Mouse (Mus musculus) small intestine, adult 2 months (tissue): ENCODE results near the gene Cckbr. TPM values are rescaled to one million over a fixed set of nuclear protein-coding genes. Genes with fewer than 3 reads are reported as not detected.

Source experiments
- H3K27ac ChIP-seq: fragments of 200-500 bp; 2 replicates; pipeline ENCODE4 v1.5.1; 2012; ENCODE audit warnings: low read depth, low read length, control low read depth, inconsistent platforms; ENCODE audit not compliant: insufficient read depth
- H3K27me3 ChIP-seq: fragments of 200-500 bp; 2 replicates; pipeline ENCODE4 v1.6.1; 2012; ENCODE audit warnings: mild to moderate bottlenecking, moderate library complexity, low read length, inconsistent platforms; ENCODE audit not compliant: control insufficient read depth, insufficient read depth
- H3K36me3 ChIP-seq: fragments of 200-500 bp; 2 replicates; pipeline ENCODE4 v1.6.1; 2012; ENCODE audit warnings: mild to moderate bottlenecking, low read length, control low read depth, inconsistent platforms; ENCODE audit not compliant: control insufficient read depth, insufficient read depth
- H3K4me1 ChIP-seq: fragments of 200-500 bp; 2 replicates; pipeline ENCODE4 v1.6.1; 2012; ENCODE audit warnings: low read length, inconsistent platforms, mixed read lengths; ENCODE audit not compliant: control insufficient read depth, insufficient read depth, insufficient read length
- H3K4me3 ChIP-seq: fragments of 200-500 bp; 2 replicates; pipeline ENCODE4 v1.5.1; 2012; ENCODE audit warnings: low read depth, mild to moderate bottlenecking, control low read depth, inconsistent platforms, low read length, moderate library complexity
- CTCF ChIP-seq: fragments of 200-500 bp; IDR thresholded peaks from 2 replicates; pipeline ENCODE4 v1.5.1; 2012; ENCODE audit warnings: low read depth, mild to moderate bottlenecking, control low read depth, inconsistent platforms, low read length, moderate library complexity, mixed read lengths; ENCODE audit not compliant: insufficient replicate concordance, insufficient read length; ENCODE audit errors: extremely low read depth
- POLR2A ChIP-seq: fragments of 200-500 bp; IDR thresholded peaks from 2 replicates; pipeline ENCODE4 v1.6.1; 2012; ENCODE audit warnings: low read depth, mild to moderate bottlenecking, control low read depth, inconsistent platforms, low read length, moderate library complexity
- WGBS: fragments of 180-500 bp; shearing (Covaris S2); methylation state at CpG from one replicate; pipeline ENCODE4 v1.1.7; 2018; 5-methylcytosine and 5-hydroxymethylcytosine counted together
- polyA plus RNA-seq: library from polyadenylated mRNA; depleted of rRNA; stranded (reverse); fragments of >200 nt; gene quantifications from 2 replicates; pipeline ENCODE4 v1.2.3, GENCODE M21; 2012; rRNA removed

Cckbr gene
- polyA plus RNA-seq: 0.04 and 0.34 TPM in 2 replicates

- H3K27ac ChIP-seq: no peak within 1 kb of the TSS
- H3K27me3 ChIP-seq: peaks cover 16% of the 10 kb centered on the region
- 0 out of 2 replicates have a peak, but pooled peaks cover 2% of the 10 kb centered on the region for H3K4me1 ChIP-seq
- TF ChIP-seq CTCF: no peak
- no peak for TF ChIP-seq POLR2A
- H3K36me3 ChIP-seq: no peaks in the 10 kb centered on the region
- H3K4me3 ChIP-seq: no peak within 1 kb of the TSS
- 4% methylated on average over 31 of the region's 31 CpGs for WGBS
These were observed at the start of gene Cckbr for GRCm38 (mm10) chr7:105425424-105426043. Gene Cckbr (plus strand): TSS chr7:105425731.

- Histone ChIP-seq H3K27ac (no peak overlapping the region), H3K36me3 (peaks cover 74% of the 10 kb centered on the region), H3K27me3 (no peaks in the 10 kb centered on the region), H3K4me1 (no peaks in the 10 kb centered on the region), H3K4me3 (no peak overlapping the region)
- 70% methylated on average over 3 of the region's 3 CpGs for WGBS
- TF ChIP-seq CTCF (no peak), POLR2A (no peak)
These were observed 45.2 kb upstream of the Cckbr start for GRCm38 (mm10) chr7:105380329-105380728.

GRCm38 (mm10) chr7:105387696-105388095 lies 37.8 kb upstream of the Cckbr start:
- H3K4me3 ChIP-seq: no peak overlapping the region
- no peaks in the 10 kb centered on the region for H3K27me3 ChIP-seq
- no peaks in the 10 kb centered on the region for H3K4me1 ChIP-seq
- 88% methylated on average over 2 of the region's 2 CpGs for WGBS
- H3K36me3 ChIP-seq: peaks cover 65% of the 10 kb centered on the region
- no peak overlapping the region for H3K27ac ChIP-seq
- TF ChIP-seq POLR2A: no peak
- no peak for TF ChIP-seq CTCF

- WGBS: 81% methylated on average over 2 of the region's 2 CpGs
- no peak for TF ChIP-seq CTCF
- no peak for TF ChIP-seq POLR2A
- H3K36me3 ChIP-seq: peaks cover 44% of the 10 kb centered on the region
- H3K27ac ChIP-seq: no peak overlapping the region
- no peak overlapping the region for H3K4me3 ChIP-seq
- 0 out of 2 replicates have a peak, but pooled peaks cover 2% of the 10 kb centered on the region for H3K4me1 ChIP-seq
- H3K27me3 ChIP-seq: no peaks in the 10 kb centered on the region
These were observed 35.3 kb upstream of the Cckbr start for GRCm38 (mm10) chr7:105390236-105390635.

DNA sequence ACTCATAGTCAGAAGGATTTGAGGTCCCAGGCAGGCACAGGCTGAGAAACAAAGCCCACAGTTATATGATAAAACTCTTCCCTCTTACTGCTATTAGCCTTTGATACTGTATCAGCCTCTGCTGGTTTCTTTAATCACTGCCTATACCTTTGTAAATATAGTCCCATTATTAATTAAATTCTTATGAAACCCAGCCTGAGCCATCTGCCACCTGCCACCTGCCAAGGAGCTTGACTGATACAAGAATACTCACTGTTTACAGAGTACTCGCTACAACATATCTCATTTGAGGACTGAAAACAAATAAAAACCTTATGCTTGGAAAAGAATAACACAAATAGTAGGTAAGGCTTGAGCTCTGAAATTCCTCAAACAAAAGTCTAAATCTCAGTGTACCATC lies 30.9 kb upstream of the Cckbr start:
- H3K36me3 ChIP-seq: peaks cover 12% of the 10 kb centered on the region
- H3K27me3 ChIP-seq: no peaks in the 10 kb centered on the region
- H3K4me1 ChIP-seq: peaks cover 6% of the 10 kb centered on the region; the same call in 1 of the 2 replicates
- no peak overlapping the region for H3K4me3 ChIP-seq
- TF ChIP-seq CTCF (no peak), POLR2A (no peak)
- whole genome bisulfite sequencing: 30% methylated on average over 1 of the region's 1 CpGs
- H3K27ac ChIP-seq: no peak overlapping the region; the same call in 1 of the 2 replicates

DNA sequence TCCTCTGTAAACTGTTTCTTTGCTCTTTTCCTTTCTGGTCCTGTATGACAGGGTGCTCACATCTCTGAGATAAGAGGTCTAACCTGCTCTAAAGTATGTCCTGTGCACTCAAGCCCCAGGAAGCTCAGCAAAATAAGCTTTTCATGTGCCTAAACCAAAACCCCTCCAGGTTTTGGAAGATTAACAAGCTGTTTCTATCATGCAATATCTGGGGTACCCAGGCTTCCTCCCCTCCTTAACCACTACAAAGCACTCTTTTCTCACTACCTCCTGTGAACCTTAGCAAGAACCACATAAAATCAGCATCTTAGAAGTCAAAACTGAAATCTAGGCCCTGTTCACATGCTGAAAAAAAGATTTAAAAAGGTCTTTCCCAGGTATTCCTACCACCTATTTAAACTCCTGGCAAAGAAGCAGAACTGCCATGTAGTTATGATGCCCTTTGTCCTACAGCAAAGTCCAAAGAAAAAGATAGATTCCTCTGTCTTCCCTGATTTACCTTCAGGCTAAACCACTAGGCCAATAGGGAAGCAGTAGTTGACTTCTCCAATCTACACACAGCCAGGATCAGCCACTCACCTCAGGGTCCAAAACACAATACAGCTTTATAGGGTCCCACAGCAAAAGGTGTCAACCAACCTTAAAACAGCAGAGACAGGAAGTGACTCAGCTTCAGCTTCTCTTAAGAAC lies 30.3 kb upstream of the Cckbr start:
- peaks cover 6% of the 10 kb centered on the region for H3K36me3 ChIP-seq
- TF ChIP-seq POLR2A (no peak), CTCF (no peak)
- no peaks in the 10 kb centered on the region for H3K27me3 ChIP-seq
- H3K4me3 ChIP-seq: no peak overlapping the region
- H3K27ac ChIP-seq: peak overlapping the region; percentile 99
- H3K4me1 ChIP-seq: peaks cover 6% of the 10 kb centered on the region; the same call in 1 of the 2 replicates

- Histone ChIP-seq H3K4me1 (peaks cover 6% of the 10 kb centered on the region; the same call in 1 of the 2 replicates), H3K4me3 (no peak overlapping the region), H3K36me3 (peaks cover 6% of the 10 kb centered on the region), H3K27ac (peak overlapping the region; percentile 99), H3K27me3 (no peaks in the 10 kb centered on the region)
- TF ChIP-seq POLR2A: no peak
- no peak for TF ChIP-seq CTCF
These were observed 29.4 kb upstream of the Cckbr start for GRCm38 (mm10) chr7:105396126-105396525.
